Mouse (Mus musculus) forebrain, embryonic 16.5 days (tissue): ENCODE measurements at regions not wholly inside any gene's neighbourhood (a gene's known extent, or its start where the extent isn't known, plus 50 kb on each side); places are given as distances from the start of the nearest gene placed in this dataset.

Experiments
- ATAC-seq: fragments of 200-750 bp; cut with Nextera tagmentation; 2 replicates; pipeline ENCODE4 v1.8.0; 2017; ENCODE audit warnings: mild to moderate bottlenecking, moderate library complexity
- H3K27ac ChIP-seq: fragments of 300-500 bp; sonication (generic); 2 replicates; pipeline ENCODE4 v1.5.1; 2014; ENCODE audit warnings: low read length, control low read depth
- H3K27me3 ChIP-seq: fragments of 300-500 bp; sonication (generic); replicated peaks from 2 replicates; pipeline ENCODE4 v1.6.1; 2014; ENCODE audit warnings: low read length; ENCODE audit not compliant: control insufficient read depth, insufficient read depth
- H3K36me3 ChIP-seq: fragments of 300-500 bp; sonication (generic); 2 replicates; pipeline ENCODE4 v1.6.1; 2014; ENCODE audit not compliant: control insufficient read depth, insufficient read depth
- H3K4me1 ChIP-seq: fragments of 300-500 bp; sonication (generic); replicated peaks from 2 replicates; pipeline ENCODE4 v1.6.1; 2014; ENCODE audit warnings: low read length; ENCODE audit not compliant: control insufficient read depth, insufficient read depth
- H3K4me2 ChIP-seq: fragments of 300-500 bp; sonication (generic); 2 replicates; pipeline ENCODE4 v1.6.1; 2014; ENCODE audit warnings: mild to moderate bottlenecking, low read length, control low read depth
- H3K4me3 ChIP-seq: fragments of 300-500 bp; sonication (generic); replicated peaks from 2 replicates; pipeline ENCODE4 v1.5.1; 2014; ENCODE audit warnings: mild to moderate bottlenecking, low read length, control low read depth
- H3K9ac ChIP-seq: fragments of 300-500 bp; sonication (generic); replicated peaks from 2 replicates; pipeline ENCODE4 v1.6.1; 2014; ENCODE audit warnings: low read depth, low read length, control low read depth
- H3K9me3 ChIP-seq: fragments of 300-500 bp; sonication (generic); 2 replicates; pipeline ENCODE4 v1.6.1; 2016; ENCODE audit warnings: low read length; ENCODE audit not compliant: control insufficient read depth
- WGBS: fragments of 180-500 bp; shearing (Covaris S2); extraction: QIAGEN DNeasy Blood & Tissue Kit; methylation state at CpG from one replicate; pipeline ENCODE4 v1.1.7; 2014; 5-methylcytosine and 5-hydroxymethylcytosine counted together

- no peaks in the 10 kb centered on the region; the same call in 1 of the 2 replicates for H3K27me3 ChIP-seq
- ATAC-seq: peak; percentile 92
- H3K4me1 ChIP-seq: peaks cover 13% of the 10 kb centered on the region
- no peak overlapping the region for H3K9ac ChIP-seq
- H3K4me3 ChIP-seq: no peak overlapping the region
- 17% methylated on average over 12 of the region's 12 CpGs for WGBS
- peak overlapping the region; percentile 32 for H3K4me2 ChIP-seq
- H3K27ac ChIP-seq: no peak overlapping the region
- H3K36me3 ChIP-seq: no peaks in the 10 kb centered on the region
- H3K9me3 ChIP-seq: no peaks in the 10 kb centered on the region
Observed at GRCm38 (mm10) chr11:52661234-52661633, 103.2 kb upstream of the Fstl4 start.

- peaks cover 13% of the 10 kb centered on the region for H3K4me1 ChIP-seq
- H3K4me2 ChIP-seq: no peak overlapping the region
- no peak overlapping the region for H3K27ac ChIP-seq
- no peak overlapping the region for H3K4me3 ChIP-seq
- WGBS: 39% methylated on average over 15 of the region's 15 CpGs
- no peaks in the 10 kb centered on the region for H3K36me3 ChIP-seq
- no peaks in the 10 kb centered on the region for H3K9me3 ChIP-seq
- H3K27me3 ChIP-seq: no peaks in the 10 kb centered on the region; the same call in 1 of the 2 replicates
- ATAC-seq: peak; percentile 57; the same call in 1 of the 2 replicates
- H3K9ac ChIP-seq: no peak overlapping the region
Observed at GRCm38 (mm10) chr11:52661894-52662593, 102.4 kb upstream of the Fstl4 start.

- H3K4me3 ChIP-seq: no peak overlapping the region
- H3K9me3 ChIP-seq: peaks cover 6% of the 10 kb centered on the region; the same call in 1 of the 2 replicates
- H3K36me3 ChIP-seq: no peaks in the 10 kb centered on the region
- H3K4me2 ChIP-seq: no peak overlapping the region
- no peak for ATAC-seq
- peaks cover 13% of the 10 kb centered on the region for H3K4me1 ChIP-seq
- H3K9ac ChIP-seq: no peak overlapping the region
- no peak overlapping the region for H3K27ac ChIP-seq
- no peaks in the 10 kb centered on the region; the same call in 1 of the 2 replicates for H3K27me3 ChIP-seq
- 57% methylated on average over 1 of the region's 1 CpGs for WGBS
Observed at GRCm38 (mm10) chr11:52665343-52665742, 99.1 kb upstream of the Fstl4 start.

- Histone ChIP-seq H3K4me2 (no peak overlapping the region), H3K27ac (no peak overlapping the region), H3K27me3 (no peaks in the 10 kb centered on the region), H3K36me3 (no peaks in the 10 kb centered on the region), H3K9ac (no peak overlapping the region), H3K9me3 (no peaks in the 10 kb centered on the region), H3K4me3 (no peak overlapping the region), H3K4me1 (no peaks in the 10 kb centered on the region; the same call in 1 of the 2 replicates)
- ATAC-seq: no peak
- 88% methylated on average over 6 of the region's 6 CpGs for WGBS
Observed at GRCm38 (mm10) chr11:52675022-52675421, 89.4 kb upstream of the Fstl4 start.

- no peak for ATAC-seq
Observed at GRCm38 (mm10) chr11:52678259-52678658, 86.2 kb upstream of the Fstl4 start.

GRCm38 (mm10) chr11:52685436-52685835, 79.0 kb upstream of the Fstl4 start:
- peak; percentile 70; the same call in 1 of the 2 replicates for ATAC-seq

More at GRCm38 (mm10) chr11:52678259-52678658, 86.2 kb upstream of the Fstl4 start:
- no peaks in the 10 kb centered on the region for H3K27me3 ChIP-seq
- no peak overlapping the region for H3K9ac ChIP-seq
- H3K36me3 ChIP-seq: no peaks in the 10 kb centered on the region
- H3K4me1 ChIP-seq: no peaks in the 10 kb centered on the region; the same call in 1 of the 2 replicates
- no peaks in the 10 kb centered on the region for H3K9me3 ChIP-seq
- H3K4me3 ChIP-seq: no peak overlapping the region
- 74% methylated on average over 4 of the region's 4 CpGs for WGBS
- H3K27ac ChIP-seq: no peak overlapping the region
- H3K4me2 ChIP-seq: no peak overlapping the region

GRCm38 (mm10) chr11:52692701-52693100, 71.7 kb upstream of the Fstl4 start:
- no peaks in the 10 kb centered on the region for H3K9me3 ChIP-seq
- no peak overlapping the region for H3K4me3 ChIP-seq
- ATAC-seq: no peak
- H3K4me1 ChIP-seq: no peaks in the 10 kb centered on the region
- H3K9ac ChIP-seq: no peak overlapping the region
- H3K4me2 ChIP-seq: no peak overlapping the region
- no peaks in the 10 kb centered on the region for H3K36me3 ChIP-seq
- no peak overlapping the region for H3K27ac ChIP-seq
- H3K27me3 ChIP-seq: no peaks in the 10 kb centered on the region
- WGBS: 78% methylated on average over 3 of the region's 3 CpGs

More at GRCm38 (mm10) chr11:52685436-52685835, 79.0 kb upstream of the Fstl4 start:
- no peaks in the 10 kb centered on the region for H3K36me3 ChIP-seq
- H3K4me2 ChIP-seq: no peak overlapping the region
- no peak overlapping the region for H3K9ac ChIP-seq
- no peak overlapping the region for H3K4me3 ChIP-seq
- no peaks in the 10 kb centered on the region for H3K27me3 ChIP-seq
- peaks cover 3% of the 10 kb centered on the region; the same call in 1 of the 2 replicates for H3K4me1 ChIP-seq
- H3K27ac ChIP-seq: no peak overlapping the region
- H3K9me3 ChIP-seq: peaks cover 2% of the 10 kb centered on the region; the same call in 1 of the 2 replicates
- WGBS: 10% methylated on average over 2 of the region's 2 CpGs

GRCm38 (mm10) chr11:52701682-52702081, 62.8 kb upstream of the Fstl4 start:
- Histone ChIP-seq H3K9me3 (no peaks in the 10 kb centered on the region), H3K36me3 (no peaks in the 10 kb centered on the region), H3K27me3 (no peaks in the 10 kb centered on the region), H3K4me2 (no peak overlapping the region), H3K27ac (no peak overlapping the region), H3K4me3 (no peak overlapping the region), H3K4me1 (no peaks in the 10 kb centered on the region), H3K9ac (no peak overlapping the region)
- no peak for ATAC-seq
- 87% methylated on average over 10 of the region's 10 CpGs for WGBS

GRCm38 (mm10) chr11:52703391-52703790, 61.0 kb upstream of the Fstl4 start:
- Histone ChIP-seq H3K27ac (no peak overlapping the region), H3K4me3 (no peak overlapping the region), H3K4me1 (no peaks in the 10 kb centered on the region), H3K9ac (no peak overlapping the region), H3K27me3 (no peaks in the 10 kb centered on the region), H3K9me3 (no peaks in the 10 kb centered on the region), H3K36me3 (no peaks in the 10 kb centered on the region), H3K4me2 (no peak overlapping the region)
- ATAC-seq: no peak
- WGBS: 84% methylated on average over 4 of the region's 4 CpGs
